Mouse (Mus musculus) cortical plate, adult 2 months (tissue): Measurements from ENCODE around the gene Susd6.

Experiments used
- CTCF ChIP-seq: fragments of 200-500 bp; IDR thresholded peaks from 2 replicates; pipeline ENCODE4 v1.5.1; 2011; ENCODE audit warnings: mild to moderate bottlenecking, control low read depth, low read length; ENCODE audit not compliant: insufficient read depth; ENCODE audit errors: extremely low read depth
- POLR2A ChIP-seq: fragments of 200-500 bp; IDR thresholded peaks from 2 replicates; pipeline ENCODE4 v1.6.1; 2011; ENCODE audit warnings: mild to moderate bottlenecking, low read length, control low read depth; ENCODE audit not compliant: insufficient read depth; ENCODE audit errors: extremely low read depth

DNA sequence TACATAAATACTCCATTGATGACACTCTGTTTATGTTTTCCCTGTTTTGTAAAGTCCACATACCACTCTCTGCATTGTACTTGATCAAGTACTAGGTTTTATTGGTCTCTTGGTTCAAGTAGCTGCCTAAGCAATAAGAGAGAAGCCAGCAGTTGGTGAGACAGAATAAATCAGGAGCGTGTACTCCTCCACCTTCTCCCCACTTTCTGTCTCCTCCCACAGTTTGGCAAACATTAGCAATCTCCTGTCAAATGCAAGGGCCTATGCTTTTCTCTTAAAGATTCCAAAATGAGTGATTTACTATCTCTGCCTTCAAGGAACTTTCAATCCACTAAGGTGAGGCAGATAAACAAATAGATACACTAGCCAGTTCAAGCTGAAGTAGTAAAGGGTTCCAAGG lies 33.9 kb downstream of the Susd6 start:
- TF ChIP-seq CTCF (no peak), POLR2A (no peak)
